Mouse (Mus musculus): ENCODE data around the gene Kif14. TPM values are rescaled to one million over a fixed set of nuclear protein-coding genes. Genes with fewer than 3 reads are reported as not detected.

The Kif14 gene
- polyA plus RNA-seq, 1 experiment from 2014 or later: 7.1 TPM

Other genes with a start within 250 kb of the Kif14 start
- gene Inava, start 232.1 kb upstream of the Kif14 start, polyA plus RNA-seq (2016; fragmentation: Nextera tagmentation; extraction: Ambion mirVana): 17.6 and 18.8 TPM in 2 replicates
- gene Gpr25, start 205.5 kb upstream of the Kif14 start, polyA plus RNA-seq (2016; fragmentation: Nextera tagmentation; extraction: Ambion mirVana): not detected in 2 replicates
- 11.1 and 14.4 TPM in 2 replicates for gene Camsap2, start 120.2 kb upstream of the Kif14 start, polyA plus RNA-seq (2016; fragmentation: Nextera tagmentation; extraction: Ambion mirVana)
- gene Ddx59, start 51.1 kb upstream of the Kif14 start, polyA plus RNA-seq (2016; fragmentation: Nextera tagmentation; extraction: Ambion mirVana): 19.6 and 20.7 TPM in 2 replicates
- gene Zfp281, start 158.6 kb downstream of the Kif14 start, polyA plus RNA-seq (2016; fragmentation: Nextera tagmentation; extraction: Ambion mirVana): 28.4 and 29.8 TPM in 2 replicates